Mouse (Mus musculus): ENCODE measurements around the gene Zfp119a. TPM values are rescaled to one million over a fixed set of nuclear protein-coding genes. Genes with fewer than 3 reads are reported as not detected.
"Not testable (repeated sequence)": the region's sequence is repeated elsewhere in the genome, so short reads cannot be mapped to it uniquely, and the experiment has no call there.

Zfp119a gene
- 0.35 and 0.56 TPM in 2 replicates for polyA plus RNA-seq (2012; rRNA removed)

DNA sequence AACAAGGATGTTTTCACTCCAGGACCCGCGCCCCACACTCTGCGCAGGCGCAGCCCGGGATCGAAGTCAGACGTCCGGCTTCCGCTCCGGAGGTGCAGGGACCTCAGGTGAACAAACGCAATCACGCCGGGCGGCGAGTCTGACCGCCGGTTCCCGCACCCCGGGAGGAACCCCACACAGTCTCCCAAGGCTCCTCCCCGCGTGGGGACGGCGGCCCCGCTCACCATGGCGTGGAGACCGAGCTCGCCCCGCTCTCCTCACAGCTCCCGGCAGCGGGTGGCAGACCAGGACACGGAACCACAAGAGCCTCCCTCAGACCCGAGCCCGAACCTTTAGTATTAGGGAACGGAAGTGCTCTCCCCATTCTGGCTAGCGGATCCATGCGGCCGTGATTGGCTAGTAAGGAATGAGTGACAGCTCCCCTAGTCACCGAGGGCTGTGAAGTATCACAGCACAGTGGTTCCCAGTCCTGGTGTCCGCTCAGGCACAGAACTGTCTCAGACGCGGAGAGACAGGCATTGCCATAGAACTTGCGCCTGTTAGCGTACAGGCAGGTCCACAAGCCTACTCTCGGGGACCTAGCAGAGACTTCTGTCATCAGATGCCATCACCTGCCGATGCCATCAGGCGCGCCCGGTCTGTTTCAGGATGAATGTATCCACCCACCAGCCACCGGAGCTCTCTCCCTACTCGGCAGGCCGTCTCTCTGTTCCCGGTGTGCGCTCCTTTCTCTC, at the start of gene Zfp119a:
Zfp119a (minus strand) TSS at position 295 of the 734 bp plus-strand sequence.
- DNase-seq (ENCODE audit: low read depth, low spot score): peak; percentile 75
- WGBS: under 1% methylated on average over 47 of the region's 53 CpGs

DNA sequence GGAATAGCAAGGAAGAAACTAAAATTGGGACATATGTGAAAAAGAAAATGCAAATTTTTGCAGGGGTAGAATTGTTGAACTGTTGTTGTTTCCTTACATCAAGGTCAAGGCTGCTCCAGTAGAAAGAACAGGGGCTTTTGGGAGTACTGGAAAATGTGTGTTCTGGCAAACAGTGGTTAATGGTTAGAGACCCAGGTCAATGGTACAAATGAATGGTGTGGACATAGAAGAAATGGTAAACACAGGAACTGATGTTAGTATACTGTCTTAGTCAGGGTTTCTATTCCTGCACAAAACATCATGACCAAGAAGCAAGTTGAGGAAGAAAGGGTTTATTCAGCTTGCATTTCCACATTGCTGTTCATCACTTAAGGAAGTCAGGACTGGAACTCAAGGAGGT, 27.9 kb upstream of the Zfp119a start:
- DNase-seq (ENCODE audit: low read depth, low spot score): no peak

DNA sequence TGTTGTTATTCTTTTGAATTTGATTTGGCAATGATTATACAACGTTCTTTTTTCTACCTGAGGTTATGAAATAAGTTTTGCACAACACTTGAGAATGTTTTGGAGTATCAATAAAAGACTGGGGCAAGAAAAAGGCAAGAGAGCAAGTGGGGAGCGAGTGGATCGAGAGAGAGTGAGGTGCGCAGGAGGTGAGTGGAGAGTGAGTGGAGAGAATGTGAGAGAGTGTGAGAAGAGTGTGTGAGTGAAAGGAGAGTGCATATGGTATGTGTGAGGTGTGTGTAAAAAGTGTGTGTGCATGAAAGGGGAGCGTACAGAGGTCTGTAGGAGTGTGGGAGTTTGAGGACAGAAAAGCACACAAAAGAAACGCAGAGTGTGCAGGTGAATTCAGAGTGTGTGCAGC, 25.4 kb upstream of the Zfp119a start:
- DNase-seq (ENCODE audit: low read depth, low spot score): no peak
- WGBS: 76% methylated on average over 6 of the region's 6 CpGs

DNA sequence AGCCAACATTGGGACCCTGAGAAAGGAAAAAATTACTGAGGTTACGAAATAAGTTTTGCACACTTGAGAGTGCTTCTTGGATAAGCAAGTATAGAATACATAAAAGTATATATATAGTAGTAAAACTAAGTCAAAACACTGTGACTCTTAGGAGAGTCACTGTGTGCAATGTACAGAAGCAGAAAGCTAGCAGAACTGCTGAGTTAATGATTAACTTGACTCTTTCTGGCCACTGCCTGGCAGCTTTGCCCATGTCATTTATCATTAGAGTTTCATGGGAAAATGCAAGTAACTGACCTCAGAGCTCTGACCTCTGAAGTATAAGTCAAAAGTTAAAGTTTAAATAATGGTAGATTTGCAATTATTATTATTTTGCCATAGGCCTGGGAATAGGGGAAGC, 25.0 kb upstream of the Zfp119a start:
- WGBS: 28% methylated on average over 1 of the region's 1 CpGs
- no peak for DNase-seq (ENCODE audit: low read depth, low spot score)

DNA sequence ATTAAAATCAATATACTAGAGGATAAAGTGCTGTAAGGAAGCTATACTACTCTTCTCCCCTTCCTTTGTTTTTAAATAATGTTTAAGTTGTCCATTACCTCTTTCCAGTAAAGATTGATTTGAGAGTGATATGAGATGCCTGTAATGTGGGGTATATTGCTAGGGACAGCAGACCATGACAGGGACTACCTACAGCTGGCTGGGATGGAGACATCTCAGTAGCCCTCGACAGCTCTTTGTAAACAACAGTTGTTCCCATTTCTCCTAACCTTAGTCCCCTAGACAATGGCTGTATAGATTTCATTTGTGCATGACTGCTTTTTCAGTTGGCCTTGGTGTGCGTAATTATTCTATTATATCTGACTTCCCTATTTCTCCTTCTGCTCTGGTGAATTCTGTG, 24.4 kb upstream of the Zfp119a start:
- 34% methylated on average over 2 of the region's 2 CpGs for WGBS
- DNase-seq (ENCODE audit: low read depth, low spot score): no peak

DNA sequence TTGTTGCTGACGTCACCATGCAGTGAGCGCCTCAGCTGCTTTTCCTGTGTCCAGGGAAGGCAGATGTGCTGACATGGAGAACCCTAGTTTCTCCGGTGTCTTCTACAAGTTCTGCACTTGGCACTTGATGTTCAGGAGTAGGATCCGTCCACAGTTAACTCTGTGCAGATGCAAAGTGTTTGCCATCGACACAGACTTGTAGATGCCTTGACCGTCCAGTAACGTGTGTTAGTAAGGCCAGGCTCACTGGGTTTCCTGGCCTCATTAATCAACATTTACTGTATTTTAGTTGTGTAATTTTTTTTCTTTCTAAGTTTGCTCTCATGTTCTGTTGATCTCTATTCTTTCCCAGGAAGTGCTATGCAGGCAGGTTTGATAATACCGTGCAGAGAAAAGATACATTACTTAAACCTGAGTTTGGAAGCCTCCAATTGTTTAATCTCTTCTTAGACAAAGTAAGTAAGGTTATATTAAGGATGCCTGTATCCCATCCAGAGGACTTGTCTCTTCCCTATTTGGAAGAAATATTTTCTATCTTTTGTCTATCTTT, 13.8 kb upstream of the Zfp119a start:
- 8% methylated on average over 6 of the region's 8 CpGs for WGBS
- DNase-seq (ENCODE audit: low read depth, low spot score): not testable (repeated sequence)

DNA sequence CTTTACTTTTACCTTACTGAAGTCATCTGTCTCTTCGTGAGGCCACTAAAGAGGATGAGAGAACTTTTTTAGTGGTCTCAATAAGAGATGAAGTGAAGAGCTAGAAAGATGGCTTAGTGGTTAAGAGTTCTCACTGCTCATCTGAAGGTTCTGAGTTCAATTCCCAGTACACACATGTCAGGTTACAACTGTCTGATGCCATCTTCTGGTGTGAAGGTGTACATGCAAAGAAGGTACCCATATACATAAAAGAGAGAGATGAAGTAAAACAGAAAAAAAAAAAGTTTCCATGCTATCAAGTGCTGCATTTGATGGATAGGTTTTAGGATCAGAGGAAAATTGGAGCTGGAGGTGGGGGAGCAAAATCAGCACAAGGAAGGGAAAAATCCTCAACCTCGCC, 6.2 kb upstream of the Zfp119a start:
- DNase-seq (ENCODE audit: low read depth, low spot score): no peak
- 51% methylated on average over 2 of the region's 2 CpGs for WGBS

DNA sequence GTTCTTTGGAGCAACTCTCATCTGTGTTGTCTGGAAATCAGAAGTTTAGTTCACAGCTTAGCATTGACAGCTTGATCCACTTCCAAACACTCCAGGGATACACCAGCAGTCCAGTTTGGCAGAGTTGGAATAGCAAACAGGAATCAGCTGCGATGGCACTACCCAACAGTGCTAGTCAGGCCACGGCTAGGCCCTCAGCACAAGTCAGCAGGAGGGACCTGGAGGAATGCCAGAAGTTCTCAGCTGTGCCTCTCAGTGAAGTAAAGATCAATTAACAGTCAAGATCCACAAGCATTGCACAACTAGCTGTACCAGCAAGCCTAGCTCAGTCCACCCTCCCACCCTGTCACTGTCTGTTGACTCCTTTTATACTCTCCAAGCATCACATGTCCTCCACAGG, 4.9 kb upstream of the Zfp119a start:
- 39% methylated on average over 2 of the region's 2 CpGs for WGBS
- no peak for DNase-seq (ENCODE audit: low read depth, low spot score)

DNA sequence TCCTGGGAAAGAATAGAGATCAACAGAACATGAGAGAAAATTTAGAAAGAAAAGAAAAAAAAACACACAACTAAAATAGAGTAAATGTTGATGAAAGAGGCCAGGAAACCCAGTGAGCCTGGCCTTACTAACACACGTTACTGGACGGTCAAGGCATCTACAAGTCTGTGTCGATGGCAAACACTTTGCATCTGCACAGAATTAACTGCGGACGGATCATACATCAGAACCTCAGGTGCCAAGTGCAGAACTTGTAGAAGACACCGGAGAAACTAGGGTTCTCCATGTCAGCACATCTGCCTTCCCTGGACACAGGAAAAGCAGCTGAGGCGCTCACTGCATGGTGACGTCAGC, 471 bp downstream of the Zfp119a start:
- WGBS: 0% methylated on average over 7 of the region's 8 CpGs
- DNase-seq (ENCODE audit: low read depth, low spot score): not testable (repeated sequence)

DNA sequence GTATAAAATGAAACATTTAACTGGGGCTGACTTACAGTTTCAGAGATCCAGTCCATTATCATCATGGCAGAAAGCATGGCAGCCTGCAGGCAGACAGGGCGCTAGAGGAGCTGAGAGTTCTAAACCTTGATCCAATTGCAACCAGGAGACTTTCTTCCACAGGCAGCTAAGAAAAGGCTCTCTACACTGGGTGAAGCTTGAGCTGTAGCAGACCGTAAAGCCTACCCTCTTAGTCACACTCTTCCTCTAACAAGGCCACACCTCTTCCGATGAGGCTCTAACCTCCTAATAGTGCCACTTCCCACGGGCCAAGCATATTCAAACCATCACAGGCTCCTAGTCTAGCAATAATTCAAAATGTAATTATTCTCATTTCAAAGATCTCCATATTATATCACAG, 1.5 kb downstream of the Zfp119a start:
- DNase-seq (ENCODE audit: low read depth, low spot score): no peak
- 76% methylated on average over 4 of the region's 4 CpGs for WGBS

DNA sequence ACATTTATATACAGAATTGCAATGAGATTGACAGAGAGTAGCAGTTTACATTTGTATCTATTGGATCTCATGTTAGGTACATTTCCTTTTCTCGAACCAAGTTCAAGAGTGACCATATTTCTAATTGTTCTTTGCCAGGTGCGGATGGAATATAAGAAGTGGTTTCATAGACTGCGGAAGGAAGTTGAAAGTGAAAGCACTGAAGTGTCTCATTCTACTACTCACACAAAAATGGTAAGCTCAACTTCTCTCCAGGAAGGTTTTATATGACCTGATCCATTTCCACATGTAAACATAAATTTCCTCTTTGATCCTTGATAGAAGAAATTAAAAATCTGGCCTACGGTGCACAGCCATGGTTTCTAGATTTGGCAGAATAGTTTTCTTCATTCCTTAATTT, 35.7 kb downstream of the Zfp119a start:
- no peak for DNase-seq (ENCODE audit: low read depth, low spot score)
- whole genome bisulfite sequencing: 80% methylated on average over 4 of the region's 4 CpGs

DNA sequence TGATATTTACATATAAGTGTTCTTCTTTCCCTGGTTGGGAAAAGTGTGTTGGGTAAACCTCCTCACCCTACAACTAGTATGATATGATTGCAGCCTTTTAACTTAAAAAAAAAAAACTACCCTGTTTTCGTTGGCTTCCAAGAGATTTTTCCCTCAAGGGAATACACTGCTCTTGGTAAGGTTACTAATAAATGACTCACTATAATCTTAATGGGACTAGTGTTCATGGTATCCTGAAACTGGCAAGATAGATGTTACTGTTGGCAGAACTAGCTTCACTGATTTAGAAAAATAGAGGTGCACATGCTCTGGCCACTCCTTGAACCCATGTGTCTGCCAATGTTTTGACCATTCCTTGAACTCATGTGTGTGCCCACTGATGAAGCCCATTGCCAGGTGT, 57.2 kb downstream of the Zfp119a start:
- 64% methylated on average over 1 of the region's 1 CpGs for WGBS
- no peak for DNase-seq (ENCODE audit: low read depth, low spot score)

DNA sequence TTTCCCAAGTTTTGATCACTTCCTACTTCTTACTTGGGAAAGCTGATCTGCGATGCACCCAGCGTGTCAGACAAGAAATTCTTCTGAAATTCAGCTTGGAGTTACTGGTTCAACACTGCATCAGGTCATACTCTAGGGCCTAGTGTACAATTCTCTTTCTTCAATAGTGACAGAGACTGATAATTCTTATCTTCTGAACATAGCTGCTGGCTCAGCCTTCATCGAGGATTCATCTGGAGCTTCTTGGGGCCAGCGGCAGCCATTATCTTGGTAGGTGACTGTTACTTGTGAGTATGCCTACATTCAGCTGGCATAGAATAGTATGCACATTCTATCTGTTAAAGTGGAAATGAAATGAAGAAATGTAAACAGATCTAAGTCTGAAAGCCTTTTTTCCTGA, 61.9 kb downstream of the Zfp119a start:
- 89% methylated on average over 4 of the region's 4 CpGs for WGBS
- no peak for DNase-seq (ENCODE audit: low read depth, low spot score)

Other genes with a start within 250 kb of the Zfp119a start
- gene Pot1b, start 166.3 kb downstream of the Zfp119a start, polyA plus RNA-seq (2012; rRNA removed): 2.4 and 3.9 TPM in 2 replicates
- 0.41 and 1.1 TPM in 2 replicates for gene Adgre4, start 128.9 kb downstream of the Zfp119a start, polyA plus RNA-seq (2012; rRNA removed)
- 0.89 and 1.3 TPM in 2 replicates for gene Zfp959, start 13.2 kb upstream of the Zfp119a start, polyA plus RNA-seq (2012; rRNA removed)
- gene Zfp119b, start 70.6 kb upstream of the Zfp119a start, polyA plus RNA-seq (2012; rRNA removed): 0.45 and 0.60 TPM in 2 replicates
- gene Ebi3, start 73.7 kb upstream of the Zfp119a start, polyA plus RNA-seq (2012; rRNA removed): 5.6 and 7.3 TPM in 2 replicates
- gene Yju2, start 80.2 kb upstream of the Zfp119a start, polyA plus RNA-seq (2012; rRNA removed): 5.8 and 7.2 TPM in 2 replicates
- gene Shd, start 91.5 kb upstream of the Zfp119a start, polyA plus RNA-seq (2012; rRNA removed): 1.6 and 1.7 TPM in 2 replicates
- gene Fsd1, start 107.6 kb upstream of the Zfp119a start, polyA plus RNA-seq (2012; rRNA removed): 1.3 and 2.3 TPM in 2 replicates
- 174 and 242 TPM in 2 replicates for gene Stap2, start 126.7 kb upstream of the Zfp119a start, polyA plus RNA-seq (2012; rRNA removed)
- gene Mpnd, start 126.8 kb upstream of the Zfp119a start, polyA plus RNA-seq (2012; rRNA removed): 177 and 217 TPM in 2 replicates
- gene Sh3gl1, start 157.7 kb upstream of the Zfp119a start, polyA plus RNA-seq (2012; rRNA removed): 56.9 and 68.9 TPM in 2 replicates
- gene Chaf1a, start 161.5 kb upstream of the Zfp119a start, polyA plus RNA-seq (2012; rRNA removed): 6.9 and 7.0 TPM in 2 replicates
- 51.6 and 65.0 TPM in 2 replicates for gene Ubxn6, start 196.1 kb upstream of the Zfp119a start, polyA plus RNA-seq (2012; rRNA removed)
- 22.2 and 26.6 TPM in 2 replicates for gene Hdgfl2, start 200.7 kb upstream of the Zfp119a start, polyA plus RNA-seq (2012; rRNA removed)
- gene Plin4, start 230.9 kb upstream of the Zfp119a start, polyA plus RNA-seq (2012; rRNA removed): 12.9 and 18.1 TPM in 2 replicates
- 0.27 and 0.49 TPM in 2 replicates for gene Plin5, start 238.7 kb upstream of the Zfp119a start, polyA plus RNA-seq (2012; rRNA removed)
- gene Lrg1, start 243.1 kb upstream of the Zfp119a start, polyA plus RNA-seq (2012; rRNA removed): 13.0 and 29.5 TPM in 2 replicates

All from large intestine, adult 2 months (tissue).